Mouse (Mus musculus): ENCODE results near the gene Slc41a2.
A peak's percentile ranks its signal among the peaks of the same experiment; 100 is the strongest.
"Not testable (repeated sequence)": the region's sequence is repeated elsewhere in the genome, so short reads cannot be mapped to it uniquely, and the experiment has no call there.

Slc41a2 gene

GRCm38 (mm10) chr10:83337159-83337951 is at the start of gene Slc41a2:
Slc41a2 (minus strand) TSS chr10:83337882.
- peak; percentile 75 for DNase-seq

- no peak for DNase-seq
These were observed 47.7 kb upstream of the Slc41a2 start for GRCm38 (mm10) chr10:83385330-83385910.

- DNase-seq, result no peak
These were observed 47.0 kb upstream of the Slc41a2 start for GRCm38 (mm10) chr10:83384456-83385215.

GRCm38 (mm10) chr10:83383863-83384262 is 46.2 kb upstream of the Slc41a2 start:
- DNase-seq, result no peak

- DNase-seq, result no peak
These were observed 45.3 kb upstream of the Slc41a2 start for GRCm38 (mm10) chr10:83382988-83383387.

- no peak for DNase-seq
These were observed 44.8 kb upstream of the Slc41a2 start for GRCm38 (mm10) chr10:83382528-83382927.

- no peak for DNase-seq
These were observed 42.8 kb upstream of the Slc41a2 start for GRCm38 (mm10) chr10:83380501-83380900.

- DNase-seq, result peak; percentile 34
These were observed 40.6 kb upstream of the Slc41a2 start for GRCm38 (mm10) chr10:83378083-83378833.

GRCm38 (mm10) chr10:83376911-83377682 is 39.4 kb upstream of the Slc41a2 start:
- no peak for DNase-seq

- not testable (repeated sequence) for DNase-seq
These were observed 37.8 kb upstream of the Slc41a2 start for GRCm38 (mm10) chr10:83375458-83375857.

GRCm38 (mm10) chr10:83374045-83374656 is 36.5 kb upstream of the Slc41a2 start:
- no peak for DNase-seq

GRCm38 (mm10) chr10:83368918-83369317 is 31.2 kb upstream of the Slc41a2 start:
- no peak for DNase-seq

GRCm38 (mm10) chr10:83363451-83363850 is 25.8 kb upstream of the Slc41a2 start:
- DNase-seq, result no peak

GRCm38 (mm10) chr10:83361643-83362382 is 24.1 kb upstream of the Slc41a2 start:
- no peak for DNase-seq

GRCm38 (mm10) chr10:83360356-83360755 is 22.7 kb upstream of the Slc41a2 start:
- DNase-seq, result no peak

- peak; percentile 96 for DNase-seq
These were observed 22.3 kb upstream of the Slc41a2 start, which contains the start of gene D10Wsu102e for GRCm38 (mm10) chr10:83359956-83360355. D10Wsu102e (plus strand) TSS chr10:83360221.

- DNase-seq, result no peak
These were observed 21.8 kb upstream of the Slc41a2 start for GRCm38 (mm10) chr10:83359451-83359850.

- no peak for DNase-seq
These were observed 18.7 kb upstream of the Slc41a2 start for GRCm38 (mm10) chr10:83356416-83356815.

GRCm38 (mm10) chr10:83354333-83354719 is 16.6 kb upstream of the Slc41a2 start:
- no peak for DNase-seq

GRCm38 (mm10) chr10:83353680-83354332 is 16.1 kb upstream of the Slc41a2 start:
- no peak for DNase-seq
